Mouse (Mus musculus): ENCODE results near the gene Zfp219.

GRCm38 (mm10) chr14:52020486-52021137, at the start of gene Zfp219:
- TF ChIP-seq CTCF (IDR thresholded peaks at IDR 0.05; ENCODE audit: insufficient read depth, low read length) = peak; percentile 77
- peak; percentile 80; the same call in 1 of the 2 replicates for TF ChIP-seq POLR2A (IDR thresholded peaks at IDR 0.05; ENCODE audit: borderline replicate concordance, extremely low read depth, low read depth, low read length)
